10 mouse cellular contexts compared by ENCODE assay signal in the genomic region with DNA sequence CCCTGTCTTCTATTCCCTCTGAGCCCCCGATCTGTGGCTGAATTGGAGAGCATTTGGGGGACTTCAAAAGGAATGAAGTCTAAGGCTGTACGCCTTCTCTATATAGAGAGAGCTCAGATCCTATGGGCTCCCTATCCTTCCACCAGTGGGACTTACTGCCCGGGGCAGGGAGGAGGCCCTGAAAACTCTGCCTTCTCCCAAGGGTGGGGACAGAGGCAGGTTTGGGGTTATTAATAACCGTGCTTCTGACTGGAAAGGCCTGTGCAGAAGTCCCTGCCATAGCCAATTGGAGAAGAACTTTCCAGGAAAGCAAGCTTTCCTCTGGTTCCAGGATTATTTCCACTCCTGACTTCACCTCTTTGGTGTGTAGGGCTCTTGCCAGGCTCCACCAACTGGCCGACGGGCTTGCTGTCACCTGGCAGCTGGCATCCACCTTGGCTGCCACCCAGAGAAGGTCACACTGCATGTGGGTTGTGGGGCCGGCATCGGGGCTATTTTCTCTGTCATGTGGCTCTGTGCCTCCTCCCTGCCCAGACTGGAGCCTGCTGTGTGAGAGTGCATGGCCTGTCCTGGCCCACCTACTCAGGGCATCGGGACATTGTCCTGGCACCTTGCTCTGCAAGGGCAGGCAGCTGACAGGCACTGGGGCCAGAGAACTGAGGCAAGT.
DNase-seq lines count a peak whose midpoint lies in the region; ATAC-seq and TF ChIP-seq lines count a peak whose summit lies in the region.
"Had no signal": no experiment of that assay in that cellular context is flagged by ENCODE, and none has a peak within 500 bp of the region (broad histone marks: within the 10 kb centered on the region; RNA-seq: fewer than 3 reads in every experiment).

No protein-coding gene starts in this region.

- TF ChIP-seq EP300 in heart, adult 2 months (IDR thresholded peaks at IDR 0.05; ENCODE audit: insufficient read depth, low read depth, low read length) = peak; percentile 93

- peak; percentile 71 to 82 for DNase-seq in cerebellum, adult 2 months
- peak; percentile 76 to 89 for DNase-seq in heart, adult 2 months
- peak; percentile 70 for DNase-seq in kidney, postnatal 10 days
- no peak for DNase-seq in left cerebral cortex, postnatal 36 days (ENCODE audit: low spot score in 2 of 2)
- DNase-seq: B cell, adult 2 months had no signal

- WGBS in hindbrain, embryonic 13.5 days = 86% methylated on average over 9 of the region's 9 CpGs
- 83% methylated on average over 9 of the region's 9 CpGs for WGBS in hindbrain, embryonic 12.5 days
- WGBS in cerebellum, adult 2 months = 27% methylated on average over 9 of the region's 9 CpGs
- WGBS in heart, adult 2 months = 55% methylated on average over 9 of the region's 9 CpGs
- WGBS in forebrain, embryonic 15.5 days = 78% methylated on average over 9 of the region's 9 CpGs

- no peak for TF ChIP-seq POLR2A in cerebellum, adult 2 months (IDR thresholded peaks at IDR 0.05; ENCODE audit: borderline replicate concordance, insufficient read depth, low read length)
- TF ChIP-seq POLR2A in heart, adult 2 months (IDR thresholded peaks at IDR 0.05; ENCODE audit: insufficient read depth, low read depth, low read length) = peak; percentile 52; the same call in 1 of the 2 replicates

- peaks cover 5% of the 10 kb centered on the region; the same call in 1 of the 2 replicates for H3K27me3 ChIP-seq in hindbrain, embryonic 13.5 days
- no peaks in the 10 kb centered on the region; the same call in none of the 2 replicates for H3K27me3 ChIP-seq in hindbrain, embryonic 12.5 days
- H3K27me3 ChIP-seq in cerebellum, adult 2 months (ENCODE audit: control insufficient read depth, insufficient read depth, low read length) = no peaks in the 10 kb centered on the region
- no peaks in the 10 kb centered on the region for H3K27me3 ChIP-seq in heart, adult 2 months (ENCODE audit: control insufficient read depth, insufficient read depth, low read length)
- no peaks in the 10 kb centered on the region for H3K27me3 ChIP-seq in forebrain, embryonic 15.5 days
- H3K27me3 ChIP-seq: lung, embryonic 15.5 days had no signal

- H3K4me2 ChIP-seq in hindbrain, embryonic 13.5 days = no peak overlapping the region
- no peak overlapping the region for H3K4me2 ChIP-seq in hindbrain, embryonic 12.5 days (replicated peaks)
- H3K4me2 ChIP-seq in forebrain, embryonic 15.5 days (replicated peaks) = no peak overlapping the region
- H3K4me2 ChIP-seq: lung, embryonic 15.5 days had no signal

- H3K36me3 ChIP-seq in hindbrain, embryonic 13.5 days = no peaks in the 10 kb centered on the region
- no peaks in the 10 kb centered on the region for H3K36me3 ChIP-seq in hindbrain, embryonic 12.5 days
- no peaks in the 10 kb centered on the region for H3K36me3 ChIP-seq in heart, adult 2 months (ENCODE audit: control insufficient read depth, insufficient read depth, low read length)
- H3K36me3 ChIP-seq in forebrain, embryonic 15.5 days = no peaks in the 10 kb centered on the region
- H3K36me3 ChIP-seq: lung, embryonic 15.5 days had no signal

- H3K9ac ChIP-seq in hindbrain, embryonic 13.5 days = 0 out of 2 replicates have a peak overlapping the region, but pooled peaks have one; percentile 13
- no peak overlapping the region for H3K9ac ChIP-seq in hindbrain, embryonic 12.5 days
- peak overlapping the region; percentile 47 for H3K9ac ChIP-seq in heart, adult 2 months (ENCODE audit: low read depth, low read length)
- no peak overlapping the region for H3K9ac ChIP-seq in forebrain, embryonic 15.5 days (replicated peaks)
- H3K9ac ChIP-seq: lung, embryonic 15.5 days had no signal

- no peak overlapping the region for H3K4me3 ChIP-seq in hindbrain, embryonic 13.5 days
- H3K4me3 ChIP-seq in hindbrain, embryonic 12.5 days = no peak overlapping the region
- no peak overlapping the region for H3K4me3 ChIP-seq in cerebellum, adult 2 months (replicated peaks; ENCODE audit: insufficient read depth, low read depth, low read length)
- H3K4me3 ChIP-seq in heart, adult 2 months = no peak overlapping the region
- no peak overlapping the region for H3K4me3 ChIP-seq in forebrain, embryonic 15.5 days
- H3K4me3 ChIP-seq: lung, embryonic 15.5 days had no signal

- no peak overlapping the region for H3K27ac ChIP-seq in hindbrain, embryonic 13.5 days
- no peak overlapping the region for H3K27ac ChIP-seq in hindbrain, embryonic 12.5 days
- H3K27ac ChIP-seq in cerebellum, adult 2 months (ENCODE audit: insufficient read depth, low read length) = no peak overlapping the region
- peak overlapping the region; percentile 90 for H3K27ac ChIP-seq in heart, adult 2 months
- H3K27ac ChIP-seq in forebrain, embryonic 15.5 days (replicated peaks) = no peak overlapping the region
- H3K27ac ChIP-seq: lung, embryonic 15.5 days had no signal

- H3K4me1 ChIP-seq in hindbrain, embryonic 13.5 days (replicated peaks) = peaks cover 13% of the 10 kb centered on the region
- peaks cover 10% of the 10 kb centered on the region for H3K4me1 ChIP-seq in hindbrain, embryonic 12.5 days
- H3K4me1 ChIP-seq in cerebellum, adult 2 months (ENCODE audit: control insufficient read depth, insufficient read depth, low read length) = peaks cover 32% of the 10 kb centered on the region
- peaks cover 6% of the 10 kb centered on the region for H3K4me1 ChIP-seq in heart, adult 2 months (ENCODE audit: control insufficient read depth, insufficient read depth, low read length)
- H3K4me1 ChIP-seq in forebrain, embryonic 15.5 days = peaks cover 5% of the 10 kb centered on the region

- H3K79me2 ChIP-seq in heart, adult 2 months (replicated peaks; ENCODE audit: control insufficient read depth, insufficient read depth, low read length) = no peaks in the 10 kb centered on the region

- H3K9me3 ChIP-seq in hindbrain, embryonic 13.5 days = no peaks in the 10 kb centered on the region
- H3K9me3 ChIP-seq in hindbrain, embryonic 12.5 days (replicated peaks) = no peaks in the 10 kb centered on the region
- no peaks in the 10 kb centered on the region for H3K9me3 ChIP-seq in forebrain, embryonic 15.5 days
- H3K9me3 ChIP-seq: lung, embryonic 15.5 days had no signal

- no peak for ATAC-seq in hindbrain, embryonic 13.5 days (ENCODE audit: low FRiP score)
- ATAC-seq in hindbrain, embryonic 12.5 days (ENCODE audit: low FRiP score) = no peak
- ATAC-seq in frontal cortex, adult (ENCODE audit: low TSS enrichment) = no peak
- ATAC-seq in forebrain, embryonic 15.5 days (replicated peaks) = no peak

- intact Hi-C loops in heart, adult 2 months (cut with DNase I) = loop anchor here (1.0 to 5.0 kb wide), 2 partner anchors 63 to 310 kb away; no protein-coding TSS in a partner anchor
- intact Hi-C loops in left cerebral cortex, postnatal 36 days (cut with DNase I) = no loop called here

- TF ChIP-seq CTCF in cerebellum, adult 2 months (IDR thresholded peaks at IDR 0.05; ENCODE audit: borderline replicate concordance, insufficient read depth, low read depth, low read length) = no peak
- TF ChIP-seq CTCF in heart, adult 2 months (IDR thresholded peaks at IDR 0.05) = no peak

Comparison
In these comparisons a context has a peak if more than half of its experiments do, and no peak if none do; other contexts are left out.
1. H3K9ac ChIP-seq: peak in hindbrain, embryonic 13.5 days (single experiment) and heart, adult 2 months (single experiment); none in hindbrain, embryonic 12.5 days (single experiment) and forebrain, embryonic 15.5 days (single experiment).
2. DNase-seq: peak in cerebellum, adult 2 months (2 of 2), heart, adult 2 months (2 of 2) and kidney, postnatal 10 days (single experiment); none in left cerebral cortex, postnatal 36 days (0 of 2).